Mouse (Mus musculus) spleen, adult 2 months (tissue): ENCODE results near the gene Dnajc21.

Experiments used
- CTCF ChIP-seq: fragments of 200-500 bp; IDR thresholded peaks from 2 replicates; pipeline ENCODE4 v1.5.1; 2011; ENCODE audit warnings: mild to moderate bottlenecking, inconsistent platforms; ENCODE audit not compliant: insufficient read depth, insufficient read length, insufficient replicate concordance; ENCODE audit errors: extremely low read depth
- POLR2A ChIP-seq: fragments of 200-500 bp; IDR thresholded peaks from 2 replicates; pipeline ENCODE4 v1.6.1; 2011; ENCODE audit warnings: low read depth, low read length, inconsistent platforms

- TF ChIP-seq POLR2A = no peak; the same call in 1 of the 2 replicates
- no peak for TF ChIP-seq CTCF
These were observed at the start of gene Dnajc21 for GRCm38 (mm10) chr15:10470151-10470831.
